Mouse (Mus musculus) inflammation-experienced regulatory T-cells (primary cell): ENCODE data around the gene Tfap2b. TPM values are rescaled to one million over a fixed set of nuclear protein-coding genes. Genes with fewer than 3 reads are reported as not detected.

Experiments used
- polyA plus RNA-seq, 2 experiments: library from polyadenylated mRNA; unstranded; fragments of 100-300 nt; shearing (Covaris generic); gene quantifications; one replicate each; pipeline ENCODE4 v1.2.1; 2017

The Tfap2b gene
- polyA plus RNA-seq: not detected

GRCm38 (mm10) chr1:19208641-19209358 lies at the start of gene Tfap2b:
Gene Tfap2b (plus strand): TSS chr1:19208914.

Other genes starting within 250 kb of the Tfap2b start
- gene Tfap2d, start 105.9 kb upstream of the Tfap2b start, polyA plus RNA-seq: not detected